In genomic region chr6:120111410-120111783, GRCm38 (mm10) we compare ENCODE assay signal across 21 mouse cellular contexts. TPM values are rescaled to one million over a fixed set of nuclear protein-coding genes. Genes with fewer than 3 reads are reported as not detected.
DNase-seq lines count a peak whose midpoint lies in the region; ATAC-seq and TF ChIP-seq lines count a peak whose summit lies in the region.
"Had no signal": no experiment of that assay in that cellular context is flagged by ENCODE, and none has a peak within 500 bp of the region (broad histone marks: within the 10 kb centered on the region; RNA-seq: fewer than 3 reads in every experiment).

No protein-coding gene starts in this region.

- H3K4me3 ChIP-seq in forebrain, embryonic 10.5 days, result no peak overlapping the region
- no peak overlapping the region for H3K4me3 ChIP-seq in forebrain, embryonic 12.5 days (replicated peaks)
- no peak overlapping the region for H3K4me3 ChIP-seq in hindbrain, embryonic 10.5 days
- H3K4me3 ChIP-seq in hindbrain, postnatal 0 days (ENCODE audit: low read length), result no peak overlapping the region
- no peak overlapping the region for H3K4me3 ChIP-seq in lung, postnatal 0 days (ENCODE audit: low read depth, low read length)
- H3K4me3 ChIP-seq in small intestine, adult 2 months (ENCODE audit: low read depth, low read length), result no peak overlapping the region

- ATAC-seq in forebrain, embryonic 12.5 days (ENCODE audit: low FRiP score), result no peak
- no peak for ATAC-seq in hindbrain, postnatal 0 days
- ATAC-seq in lung, postnatal 0 days, result no peak
- ATAC-seq in granulocyte monocyte progenitor cell, adult 5-6 weeks (replicated peaks; ENCODE audit: poor library complexity, severe bottlenecking), result no peak
- ATAC-seq: intestine, postnatal 0 days had no signal

- TF ChIP-seq EP300 in lung, postnatal 0 days (IDR thresholded peaks at IDR 0.05), result no peak

- no peaks in the 10 kb centered on the region for H3K27me3 ChIP-seq in forebrain, embryonic 10.5 days (ENCODE audit: poor library complexity, severe bottlenecking)
- no peaks in the 10 kb centered on the region for H3K27me3 ChIP-seq in forebrain, embryonic 12.5 days
- no peaks in the 10 kb centered on the region for H3K27me3 ChIP-seq in hindbrain, embryonic 10.5 days (ENCODE audit: insufficient read depth, poor library complexity, severe bottlenecking)
- no peaks in the 10 kb centered on the region for H3K27me3 ChIP-seq in hindbrain, postnatal 0 days (ENCODE audit: insufficient read depth, low read length)
- H3K27me3 ChIP-seq in lung, postnatal 0 days (replicated peaks; ENCODE audit: insufficient read depth, low read length), result no peaks in the 10 kb centered on the region
- H3K27me3 ChIP-seq in small intestine, adult 2 months (ENCODE audit: control insufficient read depth, insufficient read depth, low read length), result no peaks in the 10 kb centered on the region
- H3K27me3 ChIP-seq: hindbrain, embryonic 12.5 days had no signal

- no peaks in the 10 kb centered on the region for H3K36me3 ChIP-seq in forebrain, embryonic 10.5 days (replicated peaks)
- no peaks in the 10 kb centered on the region for H3K36me3 ChIP-seq in forebrain, embryonic 12.5 days (replicated peaks)
- H3K36me3 ChIP-seq in hindbrain, embryonic 10.5 days, result no peaks in the 10 kb centered on the region
- H3K36me3 ChIP-seq in hindbrain, postnatal 0 days (ENCODE audit: insufficient read depth, low read length), result no peaks in the 10 kb centered on the region
- H3K36me3 ChIP-seq in lung, postnatal 0 days (ENCODE audit: insufficient read depth, low read length), result no peaks in the 10 kb centered on the region
- H3K36me3 ChIP-seq in small intestine, adult 2 months (ENCODE audit: control insufficient read depth, insufficient read depth, low read length), result no peaks in the 10 kb centered on the region
- H3K36me3 ChIP-seq: hindbrain, embryonic 12.5 days had no signal

- no peaks in the 10 kb centered on the region for H3K9me3 ChIP-seq in forebrain, embryonic 10.5 days
- no peaks in the 10 kb centered on the region for H3K9me3 ChIP-seq in forebrain, embryonic 12.5 days
- H3K9me3 ChIP-seq in hindbrain, embryonic 10.5 days, result no peaks in the 10 kb centered on the region
- H3K9me3 ChIP-seq in hindbrain, postnatal 0 days (ENCODE audit: low read length), result no peaks in the 10 kb centered on the region
- no peaks in the 10 kb centered on the region for H3K9me3 ChIP-seq in lung, postnatal 0 days (ENCODE audit: low read length)
- H3K9me3 ChIP-seq: hindbrain, embryonic 12.5 days had no signal

- no peak overlapping the region for H3K9ac ChIP-seq in forebrain, embryonic 12.5 days
- no peak overlapping the region for H3K9ac ChIP-seq in hindbrain, postnatal 0 days (replicated peaks; ENCODE audit: low read length)
- no peak overlapping the region for H3K9ac ChIP-seq in lung, postnatal 0 days (replicated peaks; ENCODE audit: low read depth)

- H3K4me1 ChIP-seq in forebrain, embryonic 10.5 days, result peaks cover 51% of the 10 kb centered on the region
- peaks cover 26% of the 10 kb centered on the region for H3K4me1 ChIP-seq in forebrain, embryonic 12.5 days
- peaks cover 41% of the 10 kb centered on the region for H3K4me1 ChIP-seq in hindbrain, embryonic 10.5 days (replicated peaks)
- no peaks in the 10 kb centered on the region for H3K4me1 ChIP-seq in hindbrain, postnatal 0 days (ENCODE audit: insufficient read depth, low read length)
- peaks cover 12% of the 10 kb centered on the region for H3K4me1 ChIP-seq in lung, postnatal 0 days (ENCODE audit: insufficient read depth, low read depth, low read length)
- H3K4me1 ChIP-seq in small intestine, adult 2 months (ENCODE audit: control insufficient read depth, insufficient read depth, insufficient read length, low read length), result peaks cover 3% of the 10 kb centered on the region; the same call in 1 of the 2 replicates

- no peak for TF ChIP-seq CTCF in hindbrain, postnatal 0 days (IDR thresholded peaks at IDR 0.05; ENCODE audit: low read depth)
- TF ChIP-seq CTCF in lung, postnatal 0 days (IDR thresholded peaks at IDR 0.05), result no peak
- no peak for TF ChIP-seq CTCF in small intestine, adult 2 months (IDR thresholded peaks at IDR 0.05; ENCODE audit: extremely low read depth, insufficient read length, insufficient replicate concordance, low read depth, low read length)

- no peak for TF ChIP-seq POLR2A in small intestine, adult 2 months (IDR thresholded peaks at IDR 0.05; ENCODE audit: low read depth, low read length)

- 75% methylated on average over 3 of the region's 3 CpGs for WGBS in forebrain, embryonic 10.5 days
- 87% methylated on average over 3 of the region's 3 CpGs for WGBS in forebrain, embryonic 12.5 days
- WGBS in hindbrain, embryonic 10.5 days, result 69% methylated on average over 3 of the region's 3 CpGs
- 88% methylated on average over 3 of the region's 3 CpGs for WGBS in hindbrain, postnatal 0 days
- WGBS in lung, postnatal 0 days, result 86% methylated on average over 3 of the region's 3 CpGs
- WGBS in small intestine, adult 2 months, result 91% methylated on average over 3 of the region's 3 CpGs

- DNase-seq in forebrain, embryonic 10.5 days (ENCODE audit: extremely low spot score, low spot score), result no peak
- DNase-seq in hindbrain, embryonic 10.5 days (ENCODE audit: low spot score), result no peak
- no peak for DNase-seq in hindbrain, postnatal 0 days (ENCODE audit: low spot score)
- no peak for DNase-seq in lung, postnatal 0 days (ENCODE audit: low spot score)
- DNase-seq in lung, adult 18-20 months, result no peak
- DNase-seq: cerebellum, postnatal 10 days; kidney, postnatal 10 days; liver, postnatal 0 days; thymus, postnatal 25 days had no signal

- no peak overlapping the region for H3K4me2 ChIP-seq in forebrain, embryonic 12.5 days
- no peak overlapping the region for H3K4me2 ChIP-seq in hindbrain, postnatal 0 days (ENCODE audit: low read depth, low read length)
- no peak overlapping the region for H3K4me2 ChIP-seq in lung, postnatal 0 days (replicated peaks; ENCODE audit: low read depth, low read length)

- H3K27ac ChIP-seq in forebrain, embryonic 10.5 days, result peak overlapping the region; percentile 89; the same call in 1 of the 2 replicates
- no peak overlapping the region for H3K27ac ChIP-seq in forebrain, embryonic 12.5 days
- H3K27ac ChIP-seq in hindbrain, embryonic 10.5 days, result peak overlapping the region; percentile 86
- no peak overlapping the region for H3K27ac ChIP-seq in hindbrain, postnatal 0 days
- H3K27ac ChIP-seq in lung, postnatal 0 days (ENCODE audit: low read length), result peak overlapping the region; percentile 91
- H3K27ac ChIP-seq in small intestine, adult 2 months (ENCODE audit: insufficient read depth, low read depth, low read length), result peak overlapping the region; percentile 78; the same call in 1 of the 2 replicates

RNA-seq across cellular contexts. Expression of gene Ninj2, which starts 18.2 kb away (rescaled TPM):
- polyA plus RNA-seq in forebrain, embryonic 10.5 days (2016; fragmentation: Nextera tagmentation; extraction: Ambion mirVana), result not detected in 2 replicates
- polyA plus RNA-seq in forebrain, embryonic 12.5 days (2016; fragmentation: Nextera tagmentation; extraction: Ambion mirVana), result not detected in 2 replicates
- not detected in 2 replicates for polyA plus RNA-seq in hindbrain, embryonic 10.5 days (2016; fragmentation: Nextera tagmentation; extraction: Ambion mirVana)
- total RNA-seq in hindbrain, postnatal 0 days (2014; rRNA removed), result not detected in 2 replicates
- polyA plus RNA-seq in hindbrain, postnatal 0 days (2015; fragmentation: Nextera tagmentation; extraction: Ambion mirVana), result not detected in 2 replicates
- polyA plus RNA-seq in lung, postnatal 0 days (2015; fragmentation: Nextera tagmentation; extraction: Ambion mirVana), result 0.23 and 0.44 TPM in 2 replicates
- polyA plus RNA-seq in small intestine, adult 2 months (2012; rRNA removed), result not detected in 2 replicates
- not detected in 2 replicates for total RNA-seq in granulocyte monocyte progenitor cell, adult 5-6 weeks (2014; fragmentation: Nextera tagmentation)
- total RNA-seq in granulocyte monocyte progenitor cell, adult 5-6 weeks (2017), result not detected in 2 replicates
- total RNA-seq: adrenal gland, adult 18-20 months; heart, adult 18-20 months; megakaryocyte-erythroid progenitor cell, adult 5-6 weeks; MEL had no signal
- polyA plus RNA-seq: erythroblast, embryonic 14.5 days; forebrain, embryonic 16.5 days; hindbrain, embryonic 12.5 days; intestine, postnatal 0 days; neural tube, embryonic 11.5 days had no signal

Comparison
In these comparisons a context has a peak if more than half of its experiments do, and no peak if none do; other contexts are left out.
1. H3K27ac ChIP-seq: peak in forebrain, embryonic 10.5 days (single experiment), hindbrain, embryonic 10.5 days (single experiment), lung, postnatal 0 days (single experiment) and small intestine, adult 2 months (single experiment); none in forebrain, embryonic 12.5 days (single experiment) and hindbrain, postnatal 0 days (single experiment).